Mouse (Mus musculus) brain, embryonic 14.5 days (tissue): ENCODE measurements around the gene Stk39. TPM values are rescaled to one million over a fixed set of nuclear protein-coding genes. Genes with fewer than 3 reads are reported as not detected.
A peak's percentile ranks its signal among the peaks of the same experiment; 100 is the strongest.

ENCODE experiments used
- DNase-seq: peaks from one replicate; pipeline ENCODE4 v3.0.0-alpha.2; 2011; ENCODE audit warnings: low read depth
- CTCF ChIP-seq: fragments of 200-500 bp; IDR thresholded peaks from 2 replicates; pipeline ENCODE4 v1.5.1; 2012; ENCODE audit warnings: inconsistent platforms, mild to moderate bottlenecking, moderate library complexity, borderline replicate concordance; ENCODE audit not compliant: insufficient read depth, insufficient read length; ENCODE audit errors: extremely low read depth
- POLR2A ChIP-seq: fragments of 200-500 bp; IDR thresholded peaks from 2 replicates; pipeline ENCODE4 v1.6.1; 2012; ENCODE audit warnings: mild to moderate bottlenecking, inconsistent platforms, borderline replicate concordance; ENCODE audit not compliant: poor library complexity, insufficient read depth, insufficient read length, severe bottlenecking; ENCODE audit errors: extremely low read depth
- polyA plus RNA-seq: library from polyadenylated mRNA; depleted of rRNA; stranded (reverse); fragments of >200 nt; gene quantifications from 2 replicates; pipeline ENCODE4 v1.2.3, GENCODE M21; 2012

Stk39 gene
- polyA plus RNA-seq, 1 experiment = 27.7 TPM

DNA sequence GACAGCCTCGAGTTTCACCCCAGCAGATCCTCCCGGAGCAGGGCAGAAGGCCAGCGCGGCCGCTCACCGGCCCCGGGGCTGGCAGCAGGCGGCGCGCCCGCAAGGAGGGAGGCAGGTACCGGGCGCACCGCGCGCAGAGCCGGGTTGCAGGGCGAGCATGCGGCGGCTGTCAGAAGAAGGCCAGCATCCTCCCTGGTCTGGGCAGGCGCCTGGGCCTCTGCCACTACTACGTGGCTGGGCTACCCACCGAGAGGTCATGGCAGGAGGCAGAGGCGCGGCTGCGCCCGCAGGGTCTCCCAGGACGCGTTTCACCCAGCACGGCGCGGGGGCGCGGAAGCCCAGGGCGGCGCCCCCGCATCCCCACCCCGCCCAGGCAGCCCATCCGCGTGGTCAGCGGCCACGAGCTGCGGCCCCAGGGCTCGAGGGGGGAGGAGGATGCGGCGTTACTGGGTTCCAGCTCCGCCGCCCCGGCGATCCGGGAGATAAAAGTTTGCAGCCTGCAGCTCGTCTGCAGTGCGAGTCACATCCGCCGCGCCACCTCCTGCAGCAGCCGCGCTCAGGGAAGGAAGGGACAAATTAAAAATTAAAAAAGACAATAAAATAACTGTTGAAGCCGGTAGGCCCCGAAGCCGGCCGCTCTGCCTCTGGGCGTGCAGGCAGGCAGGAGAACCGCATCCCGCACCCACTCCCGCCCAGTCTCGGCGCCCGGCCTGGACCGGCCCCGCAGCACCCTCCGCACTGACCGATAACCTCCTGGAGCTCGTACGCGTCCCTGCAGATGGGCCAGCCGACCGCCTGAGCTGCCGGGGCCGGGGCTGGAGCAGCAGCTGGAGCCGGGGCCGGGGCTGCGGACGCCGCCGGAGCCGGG lies 943 bp downstream of the Stk39 start:
- peak; percentile 77 for DNase-seq
- TF ChIP-seq CTCF (peak; percentile 16; the same call in 1 of the 2 replicates), POLR2A (no peak)

DNA sequence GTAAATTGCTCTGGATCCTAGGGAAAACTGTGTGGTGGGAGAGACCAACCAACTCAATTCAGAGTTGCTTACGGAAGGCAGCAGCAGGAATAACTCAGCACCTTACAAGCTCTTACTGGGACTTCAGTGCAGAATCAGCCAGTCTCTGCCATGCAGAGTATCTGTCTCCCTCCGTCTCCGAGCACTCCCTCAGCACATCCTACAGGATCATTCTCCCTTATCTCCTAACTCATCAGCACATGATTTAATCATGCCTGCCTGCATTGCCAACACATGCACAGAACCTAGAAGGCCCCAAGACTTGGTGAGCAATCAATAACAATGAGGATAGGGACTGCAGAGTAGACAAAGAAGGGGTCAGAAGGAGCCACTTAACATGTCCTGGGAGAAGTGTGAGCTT lies 2.6 kb downstream of the Stk39 start:
- DNase-seq = peak; percentile 30
- no peak for TF ChIP-seq POLR2A
- no peak for TF ChIP-seq CTCF

DNA sequence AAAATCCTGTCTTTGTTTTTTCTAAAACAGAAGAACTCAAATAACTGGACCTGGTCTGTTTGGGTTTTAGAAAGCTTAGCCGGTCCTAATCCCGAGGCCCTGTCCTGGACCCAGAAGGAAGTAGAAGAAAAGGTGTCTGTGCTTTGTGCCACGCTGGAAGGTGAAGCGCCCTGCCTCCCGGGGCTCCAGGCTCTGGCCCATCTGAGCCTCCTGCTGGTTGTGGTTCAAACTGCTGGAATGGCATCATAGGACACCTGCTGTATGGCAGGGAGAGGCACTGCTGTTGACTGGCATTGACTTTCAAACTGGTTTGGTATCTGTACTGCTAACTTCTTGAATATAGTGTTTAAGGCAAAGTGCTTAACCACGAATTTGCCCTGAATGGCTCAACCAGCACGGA lies 3.4 kb downstream of the Stk39 start:
- peak; percentile 48 for DNase-seq
- TF ChIP-seq CTCF = peak; percentile 54; the same call in 1 of the 2 replicates
- no peak for TF ChIP-seq POLR2A

DNA sequence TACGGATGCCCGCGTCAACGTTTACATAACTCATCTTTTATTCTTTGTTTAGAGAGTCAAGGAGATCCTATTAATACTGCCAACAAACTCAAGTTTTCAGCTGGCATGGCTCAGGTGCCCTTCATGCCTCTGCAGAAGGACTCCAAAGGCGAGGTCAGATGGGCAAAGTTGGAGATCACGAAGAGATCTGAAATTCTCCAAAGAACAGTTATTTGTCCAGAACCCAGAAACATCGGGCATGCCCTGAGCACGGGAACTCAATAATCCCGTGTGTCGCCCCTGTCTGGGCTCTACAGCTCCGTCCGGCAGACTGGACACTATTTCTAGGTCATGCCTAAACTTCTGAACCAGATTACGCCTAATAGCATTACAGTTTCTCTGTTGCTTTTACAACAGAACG lies 3.8 kb downstream of the Stk39 start:
- TF ChIP-seq POLR2A = no peak
- no peak for TF ChIP-seq CTCF
- DNase-seq = no peak

DNA sequence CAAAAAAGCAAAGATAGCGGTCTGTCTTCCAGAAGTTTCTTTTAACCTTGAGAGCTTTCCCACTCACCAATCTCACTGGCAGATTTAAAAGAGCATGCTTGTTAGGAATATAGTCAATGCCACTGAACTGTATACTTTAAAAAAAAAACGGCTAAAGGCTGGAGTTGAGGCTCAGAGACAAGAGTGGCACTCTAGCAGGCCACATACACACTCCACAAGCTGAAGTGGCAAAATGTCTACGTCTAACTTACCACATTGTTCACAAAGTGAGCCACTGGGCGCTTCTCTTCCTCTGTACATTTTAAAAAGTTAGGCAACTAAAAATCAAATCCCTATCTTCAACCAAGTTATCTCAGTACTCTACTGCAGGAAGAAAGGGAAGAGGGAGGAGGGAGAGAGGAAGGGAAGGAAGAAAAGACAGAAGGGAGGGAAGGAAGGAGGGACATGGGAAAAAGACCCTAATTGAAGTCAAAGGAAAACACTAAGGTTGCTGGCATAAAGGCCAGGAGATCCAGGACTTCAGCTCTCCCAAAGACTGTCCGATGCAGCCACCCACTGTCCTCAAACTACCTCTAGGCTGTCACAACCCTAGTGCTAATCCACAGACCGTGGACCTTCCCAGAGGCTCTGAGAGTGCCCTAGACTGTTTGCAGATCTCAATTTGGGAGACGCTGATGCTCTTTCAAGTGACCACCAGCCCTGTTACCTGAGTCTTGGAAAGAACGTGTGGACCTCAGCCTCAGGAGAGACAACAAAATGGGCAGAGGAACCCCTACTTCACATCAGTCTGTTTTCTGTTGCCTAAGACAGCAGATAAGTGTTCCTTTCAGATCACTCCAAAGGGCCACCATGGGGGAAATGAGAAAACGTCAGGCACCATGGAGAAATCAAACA lies 4.7 kb downstream of the Stk39 start:
- DNase-seq = no peak
- TF ChIP-seq CTCF = no peak
- no peak for TF ChIP-seq POLR2A

DNA sequence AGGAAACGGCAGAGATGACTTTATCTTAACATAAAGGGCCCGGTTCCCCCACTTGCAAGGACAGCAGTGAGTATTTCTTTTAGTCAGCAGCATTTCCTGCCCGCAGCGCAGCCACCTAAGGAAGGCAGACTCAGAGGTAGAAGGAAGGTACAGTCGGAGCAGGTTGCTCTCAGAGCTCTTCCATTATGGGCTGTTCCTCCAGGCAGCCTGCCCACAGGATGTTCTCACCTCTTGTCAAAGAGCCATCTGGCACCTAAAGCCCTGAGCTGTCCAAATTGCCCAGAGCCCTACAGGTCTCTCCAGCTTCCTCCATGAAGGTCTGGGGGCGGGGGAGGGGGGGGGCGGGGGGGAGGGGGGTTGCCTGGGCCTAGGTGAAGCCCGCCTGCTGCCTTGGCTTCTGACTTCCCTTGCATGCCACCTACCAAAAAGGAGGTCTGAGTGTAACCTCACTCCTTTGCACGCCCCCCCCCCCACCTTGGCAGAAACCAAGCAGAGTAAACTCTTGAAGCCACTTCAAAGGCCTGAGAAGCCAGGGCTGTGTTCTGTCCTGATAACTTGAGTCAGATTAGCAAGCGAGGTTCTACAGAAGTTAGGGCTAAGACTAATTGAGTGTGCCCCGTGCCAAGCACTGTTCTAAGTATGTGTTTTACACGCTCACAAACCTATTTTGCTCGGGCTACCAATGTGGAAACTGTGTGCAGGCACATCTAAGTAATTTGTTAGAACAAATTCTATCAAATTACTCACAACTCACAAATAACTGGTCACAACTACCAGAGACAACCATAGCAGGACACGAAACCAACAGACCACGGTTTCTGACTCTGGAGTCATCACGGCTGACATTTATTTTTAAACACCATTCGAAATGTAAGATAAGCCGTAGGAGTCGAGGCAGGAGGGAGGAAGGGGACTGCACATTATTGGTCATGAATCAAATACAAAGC lies 5.7 kb downstream of the Stk39 start:
- TF ChIP-seq CTCF = no peak
- no peak for TF ChIP-seq POLR2A
- DNase-seq = peak; percentile 77

DNA sequence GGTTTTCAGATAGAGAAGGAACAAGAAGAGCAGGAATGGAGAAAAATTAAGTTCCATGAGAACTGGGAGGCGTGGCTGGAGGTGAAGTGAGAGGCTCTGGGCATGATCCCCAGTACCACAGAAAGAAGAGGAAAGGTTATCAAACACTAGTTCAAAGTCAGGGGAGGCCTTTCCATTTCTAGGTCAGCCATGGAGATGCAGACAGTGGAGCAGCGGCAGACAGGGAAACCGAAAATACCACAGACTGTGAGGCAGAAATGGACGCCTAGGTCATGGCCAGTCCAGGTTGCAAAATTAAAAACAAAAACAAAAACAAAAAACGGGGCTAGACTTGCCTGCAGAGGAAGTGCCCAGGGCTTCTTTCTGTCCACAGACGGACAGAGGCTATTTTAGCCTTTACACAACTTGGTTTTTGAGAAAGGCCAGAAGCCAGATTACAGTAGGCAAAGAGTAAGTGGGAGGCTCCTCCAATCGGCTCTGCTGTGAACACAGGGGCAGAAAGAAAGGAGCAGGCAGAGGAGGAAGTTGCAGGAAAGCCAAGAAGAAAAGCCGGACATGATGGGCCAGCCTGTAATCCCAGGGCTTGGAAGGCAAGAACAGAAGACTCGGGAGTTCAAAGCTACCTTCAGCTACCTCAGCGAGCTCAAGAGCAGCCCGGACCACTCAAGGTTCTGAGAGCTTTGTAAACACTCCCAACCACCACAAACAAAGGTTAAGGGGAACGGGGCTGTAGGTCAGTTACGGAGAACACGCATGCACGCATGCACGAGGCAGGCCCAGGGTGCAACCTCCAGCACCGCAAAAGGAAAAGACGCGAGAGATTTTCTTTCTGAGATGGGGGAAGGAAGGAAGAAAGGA lies 6.6 kb downstream of the Stk39 start:
- no peak for TF ChIP-seq CTCF
- no peak for TF ChIP-seq POLR2A
- no peak for DNase-seq

DNA sequence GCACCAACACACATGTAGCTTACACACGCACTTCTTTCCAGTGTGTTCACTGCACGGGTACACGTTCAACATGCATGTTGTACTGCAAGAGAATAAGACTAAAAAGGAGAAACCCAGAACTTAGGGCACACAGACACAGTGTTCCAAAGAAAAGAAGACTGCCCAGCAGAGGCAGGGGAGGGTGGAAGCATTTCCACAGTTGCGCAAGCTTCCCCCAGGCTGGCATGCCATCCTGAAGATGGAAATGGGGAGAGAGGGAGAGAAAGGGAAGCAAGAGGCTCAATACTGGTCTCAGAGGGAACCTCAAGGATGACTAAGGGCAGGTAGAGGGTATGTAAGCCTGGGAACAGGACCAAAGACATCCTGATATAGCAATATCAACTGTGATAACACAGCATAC lies 7.6 kb downstream of the Stk39 start:
- DNase-seq = no peak
- TF ChIP-seq CTCF = no peak
- TF ChIP-seq POLR2A = no peak

DNA sequence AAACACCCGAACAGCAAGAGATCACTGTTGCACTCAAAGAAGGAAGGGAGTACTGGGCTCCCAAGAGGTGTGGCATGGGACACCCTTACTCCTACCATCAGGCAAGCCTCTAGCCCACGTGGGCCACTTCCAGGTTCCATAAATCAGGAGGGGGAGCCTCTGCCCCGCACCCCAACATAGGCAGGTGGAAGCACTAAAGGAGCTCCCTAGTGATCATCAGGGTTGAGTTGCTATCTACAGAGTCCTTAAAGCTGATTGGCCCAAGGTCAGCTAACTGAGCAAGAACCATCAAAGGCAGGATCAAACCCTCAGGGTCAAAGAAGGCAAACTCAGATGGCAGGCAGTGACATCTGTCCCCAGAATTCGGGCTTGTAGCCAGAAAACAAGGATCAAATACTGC lies 8.3 kb downstream of the Stk39 start:
- no peak for DNase-seq
- TF ChIP-seq CTCF = no peak
- TF ChIP-seq POLR2A = no peak

DNA sequence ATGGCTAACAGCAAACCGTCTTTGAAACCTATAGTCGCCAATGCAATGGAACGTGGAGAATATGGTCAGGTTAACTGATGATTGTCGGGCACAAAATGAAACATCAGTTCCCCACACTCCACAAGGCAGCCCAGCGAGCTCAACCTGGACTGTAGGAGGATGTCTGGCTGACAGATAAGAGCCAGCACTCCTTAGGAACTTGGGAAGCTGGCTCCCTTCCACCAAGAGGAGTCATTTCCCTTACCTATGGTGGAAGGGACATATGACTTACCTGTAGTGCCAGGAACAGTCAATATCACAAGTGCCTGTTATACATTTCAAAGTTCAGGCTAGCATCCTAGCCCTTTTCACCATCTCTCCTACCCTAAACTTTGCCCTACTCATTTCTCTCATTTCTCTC lies 14.0 kb downstream of the Stk39 start:
- DNase-seq = no peak
- no peak for TF ChIP-seq POLR2A
- TF ChIP-seq CTCF = no peak

DNA sequence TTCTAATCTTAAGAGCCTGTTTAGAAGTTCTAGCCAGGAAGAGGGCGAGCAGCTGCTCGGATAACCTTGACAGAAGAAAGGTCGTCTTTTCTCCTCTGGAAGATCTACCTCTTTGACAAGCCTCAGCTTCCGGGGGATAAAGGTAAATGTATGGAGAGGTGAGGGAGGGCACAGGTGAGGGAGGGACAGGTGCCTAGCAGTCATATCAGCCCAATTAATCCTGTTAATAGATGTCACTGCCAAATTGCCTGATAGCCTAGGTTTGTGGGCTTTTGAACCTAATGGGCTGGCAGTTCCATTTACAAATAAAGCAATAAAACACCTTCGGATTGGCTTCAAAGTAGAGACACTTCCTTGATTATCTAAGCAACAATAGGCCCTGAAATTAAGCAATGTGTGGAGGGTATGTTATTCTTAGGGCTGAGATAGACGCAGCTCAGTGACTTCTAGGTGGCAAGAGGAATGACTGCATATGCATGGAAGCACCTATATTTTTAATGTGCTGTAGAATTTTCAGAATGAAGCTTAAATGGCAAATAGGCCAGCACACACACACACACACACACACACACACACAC lies 14.5 kb downstream of the Stk39 start:
- DNase-seq = no peak
- TF ChIP-seq CTCF (no peak), POLR2A (no peak)
